Mouse (Mus musculus): Measurements from ENCODE around the gene Arl8a. TPM values are rescaled to one million over a fixed set of nuclear protein-coding genes. Genes with fewer than 3 reads are reported as not detected.

Gene Arl8a
- polyA plus RNA-seq, 1 experiment from 2014 or later = 11.2 TPM

DNA sequence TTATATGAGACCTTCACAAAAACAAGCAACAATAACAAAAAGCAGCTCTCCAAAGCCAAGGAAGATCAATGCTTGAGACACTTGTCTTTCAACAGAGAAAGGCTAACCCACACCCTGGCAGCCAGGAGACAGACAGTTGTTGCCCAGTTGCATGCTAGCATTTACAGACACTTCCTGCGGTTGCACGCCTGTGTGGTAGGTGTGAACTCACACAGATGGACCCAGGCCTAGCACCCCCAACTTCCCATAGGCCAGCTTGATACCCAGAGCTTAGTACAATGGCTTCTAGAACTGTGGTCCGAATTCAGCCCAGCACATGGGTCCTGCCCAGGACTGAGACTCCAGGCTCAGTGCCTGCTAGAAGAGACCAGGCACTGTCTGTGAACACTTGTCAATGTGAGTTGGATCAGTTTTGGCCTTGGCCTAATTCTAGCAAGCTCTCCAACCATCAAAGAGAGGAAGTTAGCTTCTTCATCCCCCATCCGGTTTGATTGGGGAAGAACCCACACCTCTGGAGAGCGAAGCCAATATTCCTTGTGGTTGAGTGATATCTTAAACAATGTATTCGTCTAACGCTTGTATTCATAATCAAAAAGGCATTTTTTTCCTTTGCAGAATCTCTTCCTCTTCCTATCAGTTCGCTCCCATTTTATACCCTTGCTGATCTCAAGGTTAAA, 11.4 kb upstream of the Arl8a start:
- WGBS (ENCODE audit: insufficient replicate concordance) = 45% methylated on average over 8 of the region's 8 CpGs
- no peaks in the 10 kb centered on the region for H3K9me3 ChIP-seq (replicated peaks)
- no peaks in the 10 kb centered on the region for H3K27me3 ChIP-seq
- H3K27ac ChIP-seq (replicated peaks) = no peak overlapping the region
- H3K9ac ChIP-seq = no peak overlapping the region
- H3K4me1 ChIP-seq (replicated peaks) = peaks cover 42% of the 10 kb centered on the region
- H3K4me3 ChIP-seq (replicated peaks) = no peak overlapping the region
- H3K4me2 ChIP-seq = no peak overlapping the region
- 0 out of 2 replicates have a peak, but pooled peaks cover 3% of the 10 kb centered on the region for H3K36me3 ChIP-seq (replicated peaks)
- no peak for ATAC-seq (ENCODE audit: insufficient read depth)

DNA sequence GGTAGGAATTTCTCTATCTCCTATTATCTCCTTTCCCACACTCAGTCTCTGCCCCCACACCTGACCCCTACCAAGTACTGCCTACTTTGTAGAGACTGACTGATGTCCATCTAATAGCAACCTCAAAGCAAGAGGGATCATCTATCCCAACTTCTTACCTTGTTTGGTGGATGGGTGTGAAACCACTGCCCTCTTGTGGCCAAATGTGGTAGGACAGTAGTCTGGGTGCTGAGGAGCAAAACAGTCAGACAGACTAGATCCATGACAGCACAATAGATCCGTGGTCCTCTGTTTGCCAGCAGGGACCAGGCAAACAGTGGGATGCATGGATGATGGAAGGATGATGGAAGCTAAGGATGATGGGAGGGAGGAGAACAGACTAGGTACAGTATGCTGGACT, 10.1 kb upstream of the Arl8a start:
- H3K9me3 ChIP-seq (replicated peaks) = no peaks in the 10 kb centered on the region
- WGBS (ENCODE audit: insufficient replicate concordance) = 6% methylated on average over 1 of the region's 1 CpGs
- no peak overlapping the region for H3K27ac ChIP-seq (replicated peaks)
- ATAC-seq (ENCODE audit: insufficient read depth) = no peak
- H3K4me2 ChIP-seq = no peak overlapping the region
- peaks cover 33% of the 10 kb centered on the region for H3K4me1 ChIP-seq (replicated peaks)
- no peak overlapping the region for H3K9ac ChIP-seq
- 0 out of 2 replicates have a peak, but pooled peaks cover 8% of the 10 kb centered on the region for H3K36me3 ChIP-seq (replicated peaks)
- H3K27me3 ChIP-seq = no peaks in the 10 kb centered on the region
- no peak overlapping the region for H3K4me3 ChIP-seq (replicated peaks)

DNA sequence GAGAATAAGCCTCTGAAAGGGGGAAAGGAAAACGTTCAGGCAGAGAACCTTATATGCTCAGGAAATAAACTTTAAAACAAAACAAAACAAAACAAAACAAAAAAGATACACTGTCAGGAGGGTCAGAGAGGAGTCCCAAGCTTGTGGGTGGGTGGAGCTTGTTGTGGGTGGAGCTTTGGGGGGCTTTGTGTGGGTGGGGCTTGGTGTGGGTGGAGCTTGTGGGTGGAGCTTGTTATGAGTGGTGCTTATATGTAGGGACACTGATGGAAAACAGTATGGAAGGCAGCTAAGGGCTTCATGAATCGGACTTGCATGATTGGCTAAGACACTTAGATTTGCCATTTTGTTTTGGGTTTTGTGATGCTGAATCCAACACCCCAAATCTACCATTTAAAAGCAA, 6.7 kb upstream of the Arl8a start:
- H3K36me3 ChIP-seq (replicated peaks) = peaks cover 11% of the 10 kb centered on the region; the same call in 1 of the 2 replicates
- no peak overlapping the region for H3K9ac ChIP-seq
- H3K9me3 ChIP-seq (replicated peaks) = no peaks in the 10 kb centered on the region
- peaks cover under 1% of the 10 kb centered on the region; the same call in 1 of the 2 replicates for H3K27me3 ChIP-seq
- H3K4me2 ChIP-seq = no peak overlapping the region
- 74% methylated on average over 2 of the region's 2 CpGs for WGBS (ENCODE audit: insufficient replicate concordance)
- no peak overlapping the region for H3K27ac ChIP-seq (replicated peaks)
- no peak for ATAC-seq (ENCODE audit: insufficient read depth)
- no peaks in the 10 kb centered on the region; the same call in 1 of the 2 replicates for H3K4me1 ChIP-seq (replicated peaks)
- no peak overlapping the region for H3K4me3 ChIP-seq (replicated peaks)

DNA sequence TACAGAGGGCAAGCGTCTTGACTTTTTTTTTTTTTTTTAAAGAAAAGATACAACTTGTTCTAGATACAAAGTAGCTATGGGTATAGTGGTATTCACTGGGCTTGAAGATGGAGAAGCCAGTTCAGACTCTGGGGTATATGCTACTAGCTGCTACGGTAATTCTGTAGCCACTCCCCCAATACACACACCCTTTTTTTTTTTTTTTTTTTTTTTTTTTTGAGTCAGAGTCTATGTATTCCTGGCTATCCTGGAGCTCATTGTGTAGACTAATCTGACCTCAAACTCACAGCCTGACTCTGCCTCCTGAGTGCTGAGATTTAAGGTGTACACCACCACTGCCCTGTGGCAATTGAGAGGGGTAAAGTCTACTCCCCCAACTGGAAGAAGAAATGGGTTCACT, 4.2 kb upstream of the Arl8a start:
- no peaks in the 10 kb centered on the region for H3K9me3 ChIP-seq (replicated peaks)
- H3K4me3 ChIP-seq (replicated peaks) = no peak overlapping the region
- no peak overlapping the region for H3K9ac ChIP-seq
- peaks cover 20% of the 10 kb centered on the region for H3K4me1 ChIP-seq (replicated peaks)
- H3K4me2 ChIP-seq = no peak overlapping the region
- H3K36me3 ChIP-seq (replicated peaks) = peaks cover 11% of the 10 kb centered on the region; the same call in 1 of the 2 replicates
- WGBS (ENCODE audit: insufficient replicate concordance) = 59% methylated on average over 2 of the region's 2 CpGs
- H3K27ac ChIP-seq (replicated peaks) = no peak overlapping the region
- no peak for ATAC-seq (ENCODE audit: insufficient read depth)
- H3K27me3 ChIP-seq = peaks cover 13% of the 10 kb centered on the region

DNA sequence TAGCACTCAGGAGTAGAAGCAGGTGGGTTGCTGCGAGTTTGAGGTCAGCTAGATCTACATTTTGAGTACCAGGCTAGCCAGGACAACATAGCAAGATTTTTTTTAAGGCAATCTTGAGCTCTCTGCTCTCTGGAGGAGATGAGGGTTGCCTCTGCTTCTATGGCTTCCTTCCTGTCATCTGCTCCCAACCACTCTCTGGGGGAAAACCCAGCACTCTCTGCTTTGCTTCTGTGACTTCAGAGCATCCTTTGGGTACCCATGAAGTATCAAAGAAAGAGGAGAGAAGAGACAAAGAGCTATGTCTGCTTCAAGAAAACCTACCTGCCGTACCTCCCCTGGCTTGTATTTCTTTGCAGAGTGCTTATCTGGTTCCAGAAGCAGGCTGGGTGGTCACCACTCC, 2.7 kb upstream of the Arl8a start:
- no peaks in the 10 kb centered on the region for H3K9me3 ChIP-seq (replicated peaks)
- WGBS (ENCODE audit: insufficient replicate concordance) = 64% methylated on average over 2 of the region's 2 CpGs
- ATAC-seq (ENCODE audit: insufficient read depth) = no peak
- peaks cover 29% of the 10 kb centered on the region for H3K4me1 ChIP-seq (replicated peaks)
- no peak overlapping the region for H3K4me2 ChIP-seq
- peaks cover 11% of the 10 kb centered on the region; the same call in 1 of the 2 replicates for H3K36me3 ChIP-seq (replicated peaks)
- H3K4me3 ChIP-seq (replicated peaks) = no peak overlapping the region
- no peak overlapping the region for H3K27ac ChIP-seq (replicated peaks)
- peaks cover 16% of the 10 kb centered on the region for H3K27me3 ChIP-seq
- no peak overlapping the region for H3K9ac ChIP-seq

DNA sequence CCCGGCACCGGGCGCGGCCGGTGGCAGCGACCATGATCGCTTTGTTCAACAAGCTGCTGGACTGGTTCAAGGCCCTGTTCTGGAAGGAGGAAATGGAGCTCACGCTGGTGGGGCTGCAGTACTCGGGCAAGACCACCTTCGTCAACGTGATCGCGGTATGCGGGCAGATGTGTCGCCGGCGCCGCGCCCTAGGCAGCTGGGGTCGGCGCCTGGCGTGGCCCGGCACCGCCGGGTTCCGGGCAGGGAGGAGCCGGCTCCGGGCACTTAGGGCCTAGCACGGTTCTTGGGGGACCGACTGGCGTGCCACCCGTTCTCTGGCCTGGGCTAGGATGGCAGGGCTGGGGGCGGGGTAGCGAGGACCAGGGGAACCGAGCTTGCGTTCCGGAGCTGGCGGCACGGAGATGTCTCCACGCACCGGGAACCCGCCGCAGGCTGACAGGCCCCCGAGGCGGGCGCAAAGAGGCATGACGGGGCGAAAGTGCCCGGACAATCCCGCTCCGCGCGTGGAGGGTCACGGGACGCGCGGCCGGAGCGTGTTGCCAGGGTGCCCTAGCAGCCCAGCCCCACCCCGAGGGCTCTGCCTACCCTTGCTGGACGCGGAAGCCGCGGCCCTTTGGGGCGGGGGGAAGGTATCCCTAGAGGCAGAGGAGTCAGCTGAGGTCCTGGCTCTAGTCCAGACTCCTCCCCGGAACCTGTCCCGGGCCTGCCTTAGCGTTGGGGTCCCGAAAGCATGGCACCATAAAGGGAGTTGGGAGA, 500 bp downstream of the Arl8a start:
- ATAC-seq (ENCODE audit: insufficient read depth) = peak; percentile 75
- under 1% methylated on average over 69 of the region's 69 CpGs for WGBS (ENCODE audit: insufficient replicate concordance)
- Histone ChIP-seq H3K27ac (replicated peaks) (peak overlapping the region; percentile 81), H3K36me3 (replicated peaks) (peaks cover 5% of the 10 kb centered on the region; the same call in 1 of the 2 replicates), H3K4me3 (replicated peaks) (peak overlapping the region; percentile 78), H3K4me2 (peak overlapping the region; percentile 100), H3K9ac (peak overlapping the region; percentile 83), H3K9me3 (replicated peaks) (no peaks in the 10 kb centered on the region), H3K27me3 (peaks cover 16% of the 10 kb centered on the region), H3K4me1 (replicated peaks) (peaks cover 29% of the 10 kb centered on the region)

GRCm38 (mm10) chr1:135147702-135148058, 1.1 kb downstream of the Arl8a start:
- ATAC-seq (ENCODE audit: insufficient read depth) = no peak
- peak overlapping the region; percentile 78 for H3K4me3 ChIP-seq (replicated peaks)
- H3K9ac ChIP-seq = peak overlapping the region; percentile 83
- H3K4me2 ChIP-seq = peak overlapping the region; percentile 100
- WGBS (ENCODE audit: insufficient replicate concordance) = 3% methylated on average over 7 of the region's 7 CpGs
- H3K27ac ChIP-seq (replicated peaks) = peak overlapping the region; percentile 81
- H3K4me1 ChIP-seq (replicated peaks) = peaks cover 29% of the 10 kb centered on the region
- H3K36me3 ChIP-seq (replicated peaks) = peaks cover 3% of the 10 kb centered on the region; the same call in 1 of the 2 replicates
- H3K9me3 ChIP-seq (replicated peaks) = no peaks in the 10 kb centered on the region
- peaks cover 16% of the 10 kb centered on the region for H3K27me3 ChIP-seq

GRCm38 (mm10) chr1:135148476-135148875, 1.9 kb downstream of the Arl8a start:
- Histone ChIP-seq H3K9me3 (replicated peaks) (no peaks in the 10 kb centered on the region), H3K4me2 (peak overlapping the region; percentile 100), H3K27me3 (peaks cover 16% of the 10 kb centered on the region), H3K27ac (replicated peaks) (no peak overlapping the region), H3K4me1 (replicated peaks) (peaks cover 29% of the 10 kb centered on the region), H3K9ac (no peak overlapping the region), H3K36me3 (replicated peaks) (0 out of 2 replicates have a peak, but pooled peaks cover 3% of the 10 kb centered on the region), H3K4me3 (replicated peaks) (peak overlapping the region; percentile 78)
- ATAC-seq (ENCODE audit: insufficient read depth) = no peak
- WGBS (ENCODE audit: insufficient replicate concordance) = 80% methylated on average over 4 of the region's 4 CpGs

- H3K4me1 ChIP-seq (replicated peaks) = peaks cover 31% of the 10 kb centered on the region
- 0 out of 2 replicates have a peak, but pooled peaks cover 3% of the 10 kb centered on the region for H3K36me3 ChIP-seq (replicated peaks)
- no peak overlapping the region for H3K27ac ChIP-seq (replicated peaks)
- 66% methylated on average over 5 of the region's 5 CpGs for WGBS (ENCODE audit: insufficient replicate concordance)
- H3K9me3 ChIP-seq (replicated peaks) = no peaks in the 10 kb centered on the region
- no peak overlapping the region for H3K4me2 ChIP-seq
- H3K4me3 ChIP-seq (replicated peaks) = no peak overlapping the region
- no peak overlapping the region for H3K9ac ChIP-seq
- H3K27me3 ChIP-seq = peaks cover 16% of the 10 kb centered on the region
- ATAC-seq (ENCODE audit: insufficient read depth) = no peak
These were observed 2.4 kb downstream of the Arl8a start for GRCm38 (mm10) chr1:135148996-135149395.

DNA sequence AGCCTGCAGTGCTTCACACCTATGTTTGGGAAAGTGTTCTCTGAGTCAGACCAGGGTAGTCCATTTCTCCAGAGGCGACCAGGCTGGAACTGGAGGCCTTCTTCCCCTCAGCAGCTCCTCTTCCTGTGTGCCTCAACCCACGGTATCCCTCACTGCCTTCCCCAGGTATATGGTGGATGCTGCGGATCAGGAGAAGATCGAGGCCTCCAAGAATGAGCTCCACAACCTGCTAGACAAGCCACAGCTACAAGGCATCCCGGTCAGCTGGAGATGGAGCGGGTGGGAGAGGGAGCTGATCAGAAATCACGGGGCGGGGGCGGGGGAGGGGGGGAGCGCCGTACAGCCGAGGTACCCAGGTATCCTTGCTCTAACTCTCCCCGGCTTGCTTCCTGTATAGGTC, 7.4 kb downstream of the Arl8a start:
- H3K9me3 ChIP-seq (replicated peaks) = no peaks in the 10 kb centered on the region
- 46% methylated on average over 13 of the region's 13 CpGs for WGBS (ENCODE audit: insufficient replicate concordance)
- H3K9ac ChIP-seq = no peak overlapping the region
- H3K4me2 ChIP-seq = peak overlapping the region; percentile 69
- ATAC-seq (ENCODE audit: insufficient read depth) = no peak
- no peaks in the 10 kb centered on the region for H3K27me3 ChIP-seq
- H3K4me1 ChIP-seq (replicated peaks) = peaks cover 16% of the 10 kb centered on the region
- H3K27ac ChIP-seq (replicated peaks) = no peak overlapping the region
- H3K36me3 ChIP-seq (replicated peaks) = peaks cover 15% of the 10 kb centered on the region
- no peak overlapping the region for H3K4me3 ChIP-seq (replicated peaks)

DNA sequence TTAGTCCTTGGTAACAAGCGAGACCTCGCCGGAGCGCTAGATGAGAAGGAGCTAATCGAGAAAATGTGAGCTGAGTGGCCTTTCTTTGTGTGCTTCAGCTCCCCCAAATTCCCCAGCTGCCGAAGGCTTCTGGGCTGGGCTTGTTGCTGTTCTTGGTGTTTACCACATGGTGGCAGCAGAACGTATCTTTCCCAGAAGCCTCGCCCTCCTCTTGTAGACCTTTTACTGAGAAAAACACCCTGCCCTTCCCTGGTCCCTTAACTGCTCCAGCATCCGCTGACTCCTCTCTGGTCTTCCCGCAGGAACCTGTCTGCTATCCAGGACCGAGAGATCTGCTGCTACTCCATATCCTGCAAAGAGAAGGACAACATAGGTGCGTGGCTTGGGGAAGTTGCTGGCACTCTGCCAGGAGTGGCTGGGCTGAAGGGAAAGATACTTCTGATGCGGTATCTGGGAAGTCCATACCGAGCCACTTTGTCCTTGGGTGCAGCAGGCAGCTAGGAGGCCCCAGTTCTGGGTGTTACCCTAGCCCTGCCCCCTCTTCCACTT, 7.9 kb downstream of the Arl8a start:
- Histone ChIP-seq H3K36me3 (replicated peaks) (peaks cover 15% of the 10 kb centered on the region), H3K4me3 (replicated peaks) (peak overlapping the region; percentile 38), H3K9ac (no peak overlapping the region), H3K27ac (replicated peaks) (peak overlapping the region; percentile 83), H3K27me3 (no peaks in the 10 kb centered on the region), H3K4me2 (peak overlapping the region; percentile 69), H3K4me1 (replicated peaks) (peaks cover 16% of the 10 kb centered on the region), H3K9me3 (replicated peaks) (no peaks in the 10 kb centered on the region)
- ATAC-seq (ENCODE audit: insufficient read depth) = peak; percentile 81
- WGBS (ENCODE audit: insufficient replicate concordance) = 13% methylated on average over 14 of the region's 14 CpGs
